Mouse (Mus musculus) forebrain, embryonic 11.5 days (tissue): ENCODE data around the gene Pdp2. TPM values are rescaled to one million over a fixed set of nuclear protein-coding genes. Genes with fewer than 3 reads are reported as not detected.

Experiments
- ATAC-seq: fragments of 200-750 bp; cut with Nextera tagmentation; replicated peaks from 2 replicates; pipeline ENCODE4 v1.8.0; 2017; ENCODE audit warnings: moderate TSS enrichment; ENCODE audit not compliant: low FRiP score
- DNase-seq: peaks from one replicate; pipeline ENCODE4 v3.0.0-alpha.2; 2017; ENCODE audit warnings: low spot score
- H3K27ac ChIP-seq: fragments of 300-500 bp; sonication (generic); 2 replicates; pipeline ENCODE4 v1.5.1; 2014; ENCODE audit warnings: low read depth, low read length
- H3K27me3 ChIP-seq: fragments of 300-500 bp; sonication (generic); 2 replicates; pipeline ENCODE4 v1.6.1; 2014; ENCODE audit warnings: mild to moderate bottlenecking, low read length, mixed read lengths; ENCODE audit not compliant: control insufficient read depth, insufficient read depth
- H3K36me3 ChIP-seq: fragments of 300-500 bp; sonication (generic); 2 replicates; pipeline ENCODE4 v1.6.1; 2014; ENCODE audit warnings: mild to moderate bottlenecking, low read length, moderate library complexity, mixed read lengths; ENCODE audit not compliant: control insufficient read depth, insufficient read depth
- H3K4me1 ChIP-seq: fragments of 300-500 bp; sonication (generic); replicated peaks from 2 replicates; pipeline ENCODE4 v1.6.1; 2014; ENCODE audit warnings: low read length, mixed read lengths; ENCODE audit not compliant: control insufficient read depth, insufficient read depth
- H3K4me2 ChIP-seq: fragments of 300-500 bp; sonication (generic); 2 replicates; pipeline ENCODE4 v1.6.1; 2014; ENCODE audit warnings: low read depth, mild to moderate bottlenecking, low read length, moderate library complexity, mixed read lengths; ENCODE audit not compliant: severe bottlenecking
- H3K4me3 ChIP-seq: fragments of 300-500 bp; sonication (generic); 2 replicates; pipeline ENCODE4 v1.5.1; 2014; ENCODE audit warnings: low read depth, low read length
- H3K9ac ChIP-seq: fragments of 300-500 bp; sonication (generic); 2 replicates; pipeline ENCODE4 v1.6.1; 2014; ENCODE audit warnings: low read length
- H3K9me3 ChIP-seq: fragments of 300-500 bp; sonication (generic); 2 replicates; pipeline ENCODE4 v1.6.1; 2016; ENCODE audit warnings: low read length, mixed read lengths; ENCODE audit not compliant: control insufficient read depth
- WGBS: fragments of 180-500 bp; shearing (Covaris S2); extraction: QIAGEN DNeasy Blood & Tissue Kit; methylation state at CpG from one replicate; pipeline ENCODE4 v1.1.7; 2014; 5-methylcytosine and 5-hydroxymethylcytosine counted together
- polyA plus RNA-seq: library from polyadenylated mRNA; unstranded; fragments of >200 nt; fragmentation: Nextera tagmentation; extraction: Ambion mirVana; gene quantifications from 2 replicates; pipeline ENCODE4 v1.2.1, GENCODE M21; 2014

The Pdp2 gene
- polyA plus RNA-seq, 1 experiment from 2014 or later, result 18.7 TPM

- H3K27ac ChIP-seq, result no peak overlapping the region
- 19% methylated on average over 21 of the region's 21 CpGs for WGBS
Observed at GRCm38 (mm10) chr8:104602468-104603244, 11.4 kb downstream of the Pdp2 start.

GRCm38 (mm10) chr8:104603245-104603593, 12.0 kb downstream of the Pdp2 start:
- no peak overlapping the region for H3K4me2 ChIP-seq
- ATAC-seq (no peak), DNase-seq (no peak)
- H3K9me3 ChIP-seq, result no peaks in the 10 kb centered on the region
- no peak overlapping the region for H3K27ac ChIP-seq
- H3K9ac ChIP-seq, result no peak overlapping the region
- WGBS, result 69% methylated on average over 4 of the region's 4 CpGs
- no peak overlapping the region for H3K4me3 ChIP-seq
- H3K4me1 ChIP-seq, result 0 out of 2 replicates have a peak, but pooled peaks cover 3% of the 10 kb centered on the region
- no peaks in the 10 kb centered on the region for H3K27me3 ChIP-seq
- no peaks in the 10 kb centered on the region; the same call in 1 of the 2 replicates for H3K36me3 ChIP-seq

More at GRCm38 (mm10) chr8:104602468-104603244, 11.4 kb downstream of the Pdp2 start:
- DNase-seq (peak; percentile 94), ATAC-seq (peak; percentile 95)
- H3K4me1 ChIP-seq, result 0 out of 2 replicates have a peak, but pooled peaks cover 3% of the 10 kb centered on the region
- no peaks in the 10 kb centered on the region for H3K9me3 ChIP-seq
- H3K4me2 ChIP-seq, result peak overlapping the region; percentile 47
- no peaks in the 10 kb centered on the region; the same call in 1 of the 2 replicates for H3K36me3 ChIP-seq
- H3K4me3 ChIP-seq, result peak overlapping the region; percentile 17
- peak overlapping the region; percentile 16; the same call in 1 of the 2 replicates for H3K9ac ChIP-seq
- H3K27me3 ChIP-seq, result no peaks in the 10 kb centered on the region

- Histone ChIP-seq H3K9ac (no peak overlapping the region), H3K9me3 (no peaks in the 10 kb centered on the region), H3K4me3 (no peak overlapping the region), H3K36me3 (no peaks in the 10 kb centered on the region), H3K27ac (no peak overlapping the region), H3K27me3 (no peaks in the 10 kb centered on the region), H3K4me1 (0 out of 2 replicates have a peak, but pooled peaks cover 3% of the 10 kb centered on the region), H3K4me2 (no peak overlapping the region)
- ATAC-seq (no peak), DNase-seq (no peak)
- 61% methylated on average over 6 of the region's 6 CpGs for WGBS
Observed at GRCm38 (mm10) chr8:104606329-104606728, 15.1 kb downstream of the Pdp2 start.

- Histone ChIP-seq H3K27ac (no peak overlapping the region), H3K9ac (no peak overlapping the region), H3K9me3 (no peaks in the 10 kb centered on the region), H3K4me3 (no peak overlapping the region), H3K4me1 (no peaks in the 10 kb centered on the region), H3K4me2 (no peak overlapping the region), H3K27me3 (no peaks in the 10 kb centered on the region), H3K36me3 (no peaks in the 10 kb centered on the region)
- no peak for DNase-seq
- no peak for ATAC-seq
- 82% methylated on average over 2 of the region's 2 CpGs for WGBS
Observed at GRCm38 (mm10) chr8:104607944-104608343, 16.7 kb downstream of the Pdp2 start.

GRCm38 (mm10) chr8:104609222-104609621, 18.0 kb downstream of the Pdp2 start:
- DNase-seq (no peak), ATAC-seq (no peak)
- Histone ChIP-seq H3K27me3 (no peaks in the 10 kb centered on the region), H3K9me3 (no peaks in the 10 kb centered on the region), H3K4me2 (no peak overlapping the region), H3K36me3 (no peaks in the 10 kb centered on the region), H3K4me3 (no peak overlapping the region), H3K9ac (no peak overlapping the region), H3K4me1 (no peaks in the 10 kb centered on the region), H3K27ac (no peak overlapping the region)
- WGBS, result 74% methylated on average over 8 of the region's 8 CpGs

- ATAC-seq (no peak), DNase-seq (no peak)
- WGBS, result 83% methylated on average over 12 of the region's 12 CpGs
- Histone ChIP-seq H3K4me3 (no peak overlapping the region), H3K9me3 (no peaks in the 10 kb centered on the region), H3K9ac (no peak overlapping the region), H3K36me3 (no peaks in the 10 kb centered on the region), H3K4me1 (no peaks in the 10 kb centered on the region), H3K27ac (no peak overlapping the region), H3K4me2 (no peak overlapping the region), H3K27me3 (no peaks in the 10 kb centered on the region)
Observed at GRCm38 (mm10) chr8:104610185-104610766, 19.0 kb downstream of the Pdp2 start.

GRCm38 (mm10) chr8:104611613-104612012, 20.4 kb downstream of the Pdp2 start:
- H3K4me3 ChIP-seq, result no peak overlapping the region
- H3K36me3 ChIP-seq, result no peaks in the 10 kb centered on the region
- DNase-seq, result no peak
- 81% methylated on average over 4 of the region's 4 CpGs for WGBS
- no peak for ATAC-seq
- no peaks in the 10 kb centered on the region for H3K9me3 ChIP-seq
- no peaks in the 10 kb centered on the region for H3K4me1 ChIP-seq
- no peak overlapping the region for H3K4me2 ChIP-seq
- no peak overlapping the region for H3K9ac ChIP-seq
- no peak overlapping the region for H3K27ac ChIP-seq
- no peaks in the 10 kb centered on the region for H3K27me3 ChIP-seq

- Histone ChIP-seq H3K27ac (no peak overlapping the region), H3K36me3 (no peaks in the 10 kb centered on the region), H3K4me2 (no peak overlapping the region), H3K9ac (no peak overlapping the region), H3K9me3 (no peaks in the 10 kb centered on the region), H3K4me1 (no peaks in the 10 kb centered on the region), H3K4me3 (no peak overlapping the region), H3K27me3 (no peaks in the 10 kb centered on the region)
- ATAC-seq, result no peak
- WGBS, result 87% methylated on average over 4 of the region's 4 CpGs
- DNase-seq, result no peak
Observed at GRCm38 (mm10) chr8:104613119-104613518, 21.9 kb downstream of the Pdp2 start.
